Comparison of ENCODE assay signal across 18 mouse cellular contexts in the genomic region with DNA sequence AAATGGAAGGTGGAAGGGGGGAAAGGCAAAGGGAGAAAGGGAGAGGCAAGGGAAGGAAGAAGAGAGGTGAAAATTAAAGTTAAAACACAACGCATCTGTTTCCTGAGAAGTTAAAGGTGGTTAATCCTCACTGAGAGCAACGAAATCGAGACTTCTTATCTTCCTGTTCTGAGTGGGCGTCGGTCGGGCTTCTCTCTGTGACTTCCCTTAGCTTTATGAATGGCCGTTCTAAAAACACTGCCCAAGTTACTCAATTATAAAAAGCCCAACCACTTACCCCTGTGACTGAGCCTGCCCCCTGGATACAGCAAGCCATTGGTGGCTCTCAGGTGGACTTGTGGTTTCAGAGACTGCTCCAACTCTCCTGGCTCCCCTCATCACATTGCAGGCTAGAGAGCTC. TPM values are rescaled to one million over a fixed set of nuclear protein-coding genes. Genes with fewer than 3 reads are reported as not detected.
DNase-seq lines count a peak whose midpoint lies in the region; ATAC-seq and TF ChIP-seq lines count a peak whose summit lies in the region.
"Had no signal": no experiment of that assay in that cellular context is flagged by ENCODE, and none has a peak within 500 bp of the region (broad histone marks: within the 10 kb centered on the region; RNA-seq: fewer than 3 reads in every experiment).

No protein-coding gene starts in this region.

- no peak overlapping the region for H3K4me3 ChIP-seq in lung, embryonic 15.5 days
- H3K4me3 ChIP-seq in heart, postnatal 0 days (ENCODE audit: low read depth, low read length), result no peak overlapping the region
- H3K4me3 ChIP-seq in stomach, postnatal 0 days (ENCODE audit: low read depth, low read length), result no peak overlapping the region
- H3K4me3 ChIP-seq in midbrain, embryonic 10.5 days, result no peak overlapping the region
- H3K4me3 ChIP-seq: hindbrain, embryonic 13.5 days had no signal

- no peak overlapping the region for H3K4me2 ChIP-seq in lung, embryonic 15.5 days
- no peak overlapping the region for H3K4me2 ChIP-seq in heart, postnatal 0 days (ENCODE audit: low read depth, low read length)
- no peak overlapping the region for H3K4me2 ChIP-seq in stomach, postnatal 0 days (replicated peaks; ENCODE audit: low read depth)
- H3K4me2 ChIP-seq: hindbrain, embryonic 13.5 days had no signal

- 38% methylated on average over 7 of the region's 7 CpGs for WGBS in lung, embryonic 15.5 days
- 7% methylated on average over 7 of the region's 7 CpGs for WGBS in heart, postnatal 0 days
- WGBS in stomach, postnatal 0 days, result 44% methylated on average over 7 of the region's 7 CpGs
- 73% methylated on average over 7 of the region's 7 CpGs for WGBS in midbrain, embryonic 10.5 days

- H3K4me1 ChIP-seq in lung, embryonic 15.5 days, result peaks cover 53% of the 10 kb centered on the region
- H3K4me1 ChIP-seq in heart, postnatal 0 days (ENCODE audit: control insufficient read depth, insufficient read depth), result peaks cover 35% of the 10 kb centered on the region
- no peaks in the 10 kb centered on the region; the same call in 1 of the 2 replicates for H3K4me1 ChIP-seq in stomach, postnatal 0 days (replicated peaks; ENCODE audit: control insufficient read depth, insufficient read depth)
- H3K4me1 ChIP-seq in midbrain, embryonic 10.5 days, result peaks cover 67% of the 10 kb centered on the region

- H3K27me3 ChIP-seq in lung, embryonic 15.5 days, result no peaks in the 10 kb centered on the region
- H3K27me3 ChIP-seq in heart, postnatal 0 days (ENCODE audit: control insufficient read depth, insufficient read depth, low read length), result no peaks in the 10 kb centered on the region
- no peaks in the 10 kb centered on the region for H3K27me3 ChIP-seq in stomach, postnatal 0 days (ENCODE audit: control insufficient read depth, insufficient read depth, low read length)
- H3K27me3 ChIP-seq in midbrain, embryonic 10.5 days (ENCODE audit: low read depth, poor library complexity, severe bottlenecking), result no peaks in the 10 kb centered on the region

- no peaks in the 10 kb centered on the region for H3K36me3 ChIP-seq in lung, embryonic 15.5 days
- H3K36me3 ChIP-seq in heart, postnatal 0 days (replicated peaks; ENCODE audit: control insufficient read depth, insufficient read depth, low read length), result peaks cover 11% of the 10 kb centered on the region
- H3K36me3 ChIP-seq in stomach, postnatal 0 days (ENCODE audit: control insufficient read depth, insufficient read depth, low read length), result no peaks in the 10 kb centered on the region; the same call in 1 of the 2 replicates
- H3K36me3 ChIP-seq in midbrain, embryonic 10.5 days, result peaks cover 14% of the 10 kb centered on the region
- H3K36me3 ChIP-seq: hindbrain, embryonic 13.5 days had no signal

- H3K9ac ChIP-seq in lung, embryonic 15.5 days, result no peak overlapping the region
- H3K9ac ChIP-seq in heart, postnatal 0 days (replicated peaks; ENCODE audit: low read depth, low read length), result no peak overlapping the region
- H3K9ac ChIP-seq in stomach, postnatal 0 days (ENCODE audit: low read length), result no peak overlapping the region
- H3K9ac ChIP-seq: hindbrain, embryonic 13.5 days had no signal

- DNase-seq in CD4-positive, CD25-positive, alpha-beta regulatory T cell, adult 2 months (ENCODE audit: low read depth, low spot score), result peak; percentile 16
- DNase-seq in lung, adult 18-20 months, result no peak
- DNase-seq in heart, postnatal 0 days (ENCODE audit: low spot score), result no peak
- DNase-seq in stomach, postnatal 0 days (ENCODE audit: low spot score), result no peak
- no peak for DNase-seq in midbrain, embryonic 10.5 days (ENCODE audit: low spot score)
- no peak for DNase-seq in left cerebral cortex, adult 11 months (ENCODE audit: low spot score)
- DNase-seq: adrenal gland, adult 8-10 months; cerebellum, postnatal 14 days; kidney, postnatal 25 days; liver; lung, postnatal 14 days; midbrain, embryonic 14.5 days; right cerebral cortex, postnatal 14 days had no signal

- no peak for TF ChIP-seq CTCF in heart, postnatal 0 days (IDR thresholded peaks at IDR 0.05; ENCODE audit: low read depth)
- TF ChIP-seq CTCF in stomach, postnatal 0 days (IDR thresholded peaks at IDR 0.05; ENCODE audit: low read depth), result no peak

- no peak for TF ChIP-seq EP300 in heart, postnatal 0 days (IDR thresholded peaks at IDR 0.05; ENCODE audit: low read depth)
- TF ChIP-seq EP300 in stomach, postnatal 0 days (optimal IDR thresholded peaks at IDR 0.05), result no peak

- peak overlapping the region; percentile 64 for H3K27ac ChIP-seq in lung, embryonic 15.5 days
- peak overlapping the region; percentile 97 for H3K27ac ChIP-seq in heart, postnatal 0 days (ENCODE audit: low read depth)
- 0 out of 2 replicates have a peak overlapping the region, but pooled peaks have one; percentile 18 for H3K27ac ChIP-seq in stomach, postnatal 0 days (replicated peaks)
- H3K27ac ChIP-seq in midbrain, embryonic 10.5 days (replicated peaks), result no peak overlapping the region
- H3K27ac ChIP-seq: hindbrain, embryonic 13.5 days had no signal

- ATAC-seq in CD4-positive, CD25-positive, alpha-beta regulatory T cell, adult 4 months, result no peak
- ATAC-seq in lung, embryonic 15.5 days (ENCODE audit: borderline replicate concordance, extremely low read depth, low FRiP score, low TSS enrichment), result no peak
- no peak for ATAC-seq in heart, postnatal 0 days (ENCODE audit: insufficient read depth, low read depth)
- ATAC-seq in stomach, postnatal 0 days (ENCODE audit: low FRiP score, low TSS enrichment), result no peak
- ATAC-seq: forebrain, embryonic 14.5 days; intestine, postnatal 0 days had no signal

- H3K9me3 ChIP-seq in lung, embryonic 15.5 days, result no peaks in the 10 kb centered on the region
- no peaks in the 10 kb centered on the region for H3K9me3 ChIP-seq in heart, postnatal 0 days (replicated peaks; ENCODE audit: control insufficient read depth, low read length)
- no peaks in the 10 kb centered on the region for H3K9me3 ChIP-seq in stomach, postnatal 0 days (ENCODE audit: control insufficient read depth, low read length)
- H3K9me3 ChIP-seq in midbrain, embryonic 10.5 days (replicated peaks), result no peaks in the 10 kb centered on the region
- H3K9me3 ChIP-seq: hindbrain, embryonic 13.5 days had no signal

RNA-seq across cellular contexts. Expression of a gene that starts 2.3 kb away (rescaled TPM):
- not detected for polyA plus RNA-seq in CD4-positive, CD25-positive, alpha-beta regulatory T cell, adult 4 months (2017; shearing (Covaris generic))
- polyA plus RNA-seq in lung, embryonic 15.5 days (2015; fragmentation: Nextera tagmentation; extraction: Ambion mirVana), result 14.1 and 14.3 TPM in 2 replicates
- total RNA-seq in heart, postnatal 0 days (2014; rRNA removed; ENCODE audit: low replicate concordance), result 265 and 376 TPM in 2 replicates
- 15.3 and 24.4 TPM in 2 replicates for polyA plus RNA-seq in heart, postnatal 0 days (2015; fragmentation: Nextera tagmentation; extraction: Ambion mirVana)
- 19.6 and 19.7 TPM in 2 replicates for polyA plus RNA-seq in stomach, postnatal 0 days (2015; fragmentation: Nextera tagmentation; extraction: Ambion mirVana)
- 7.1 and 10.3 TPM in 2 replicates for polyA plus RNA-seq in midbrain, embryonic 10.5 days (2016; fragmentation: Nextera tagmentation; extraction: Ambion mirVana)
